12 mouse cellular contexts compared by ENCODE assay signal in the genomic region with DNA sequence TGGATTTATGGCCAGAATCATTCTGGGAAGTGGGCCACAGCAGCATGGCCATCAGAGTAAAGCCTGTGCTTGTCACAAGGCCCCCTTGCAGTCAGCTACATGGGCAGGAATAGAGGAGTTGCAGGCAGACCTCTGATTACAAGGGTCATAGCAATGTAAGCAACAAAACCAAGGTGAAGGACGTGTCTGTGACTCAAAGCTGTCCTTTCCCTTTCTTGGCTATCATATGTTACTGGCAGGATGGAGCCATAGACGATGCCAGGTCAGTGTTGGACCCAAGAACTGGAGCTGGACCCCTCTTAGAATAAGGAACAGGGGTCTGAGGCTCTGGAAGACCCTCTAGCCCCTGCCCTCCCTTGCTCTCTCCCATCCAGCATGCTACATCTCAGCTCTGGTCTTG. TPM values are rescaled to one million over a fixed set of nuclear protein-coding genes. Genes with fewer than 3 reads are reported as not detected.
"Had no signal": no experiment of that assay in that cellular context is flagged by ENCODE, and none has a peak within 500 bp of the region (broad histone marks: within the 10 kb centered on the region; RNA-seq: fewer than 3 reads in every experiment).

No protein-coding gene starts in this region.

- DNase-seq: lung, adult 18-20 months; lung, postnatal 14 days; lung, postnatal 36 days; right cerebral cortex, postnatal 25 days; right cerebral cortex, postnatal 4 days; spleen, adult 18-20 months; thymus, adult 18-20 months; thymus, postnatal 14 days; thymus, postnatal 36 days had no signal

RNA-seq across cellular contexts. Expression of gene Ccdc33, which starts 30.2 kb away (rescaled TPM):
- total RNA-seq: megakaryocyte progenitor cell, adult 5-6 weeks; monocyte, adult 5-6 weeks; neutrophil, adult 5-6 weeks had no signal

RNA-seq across cellular contexts. Expression of gene Islr, which starts 55.3 kb away (rescaled TPM):
- total RNA-seq: megakaryocyte progenitor cell, adult 5-6 weeks; monocyte, adult 5-6 weeks; neutrophil, adult 5-6 weeks had no signal

RNA-seq across cellular contexts. Expression of gene Islr2, which starts 55.3 kb away (rescaled TPM):
- total RNA-seq: megakaryocyte progenitor cell, adult 5-6 weeks; monocyte, adult 5-6 weeks had no signal
